ENCODE assay signal across 8 mouse cellular contexts in the genomic region with DNA sequence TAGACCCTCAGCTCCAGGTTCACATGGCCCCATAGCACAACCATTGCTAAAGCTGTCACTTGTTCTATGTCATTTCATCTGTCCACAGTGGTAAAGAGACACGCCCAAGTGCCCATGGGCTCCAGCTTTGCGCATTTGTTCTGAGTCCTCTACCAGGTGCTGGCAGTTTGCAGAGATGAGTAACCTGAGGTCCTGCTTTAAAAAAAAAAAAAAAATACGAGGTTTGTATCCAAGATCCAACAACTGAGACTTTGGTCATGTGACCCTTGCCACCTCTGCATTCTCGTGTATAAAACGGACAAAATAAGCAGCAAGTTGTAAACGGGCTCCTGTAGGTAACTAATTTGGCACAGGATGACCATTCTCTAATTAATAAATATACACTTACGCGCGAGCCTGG.
A peak's percentile ranks its signal among the peaks of the same experiment; 100 is the strongest.
DNase-seq lines count a peak whose midpoint lies in the region; ATAC-seq and TF ChIP-seq lines count a peak whose summit lies in the region.

No protein-coding gene starts in this region.

- H3K4me2 ChIP-seq in heart, embryonic 15.5 days = peak overlapping the region; percentile 68
- peak overlapping the region; percentile 65 for H3K4me2 ChIP-seq in hindbrain, postnatal 0 days (ENCODE audit: low read depth, low read length)
- H3K4me2 ChIP-seq in midbrain, embryonic 12.5 days (replicated peaks) = peak overlapping the region; percentile 79

- H3K27ac ChIP-seq in heart, embryonic 15.5 days = peak overlapping the region; percentile 85
- H3K27ac ChIP-seq in hindbrain, postnatal 0 days = no peak overlapping the region
- H3K27ac ChIP-seq in midbrain, embryonic 12.5 days (replicated peaks) = no peak overlapping the region

- intact Hi-C loops in gastrocnemius, postnatal 14 days (cut with DNase I; ENCODE audit: low total_unique reads) = loop anchor here (5.0 kb wide), 1 partner anchor 115 kb away; no protein-coding TSS in a partner anchor

- ATAC-seq in heart, embryonic 15.5 days (replicated peaks; ENCODE audit: insufficient number of reproducible peaks, insufficient read depth, low FRiP score, low read depth) = no peak
- ATAC-seq in hindbrain, postnatal 0 days = no peak
- no peak for ATAC-seq in midbrain, embryonic 12.5 days (ENCODE audit: low FRiP score, low read depth)

- WGBS in heart, embryonic 15.5 days = 40% methylated on average over 9 of the region's 9 CpGs
- WGBS in hindbrain, postnatal 0 days = 41% methylated on average over 9 of the region's 9 CpGs
- WGBS in midbrain, embryonic 12.5 days = 54% methylated on average over 9 of the region's 9 CpGs

- no peak for DNase-seq in heart, adult 11 months
- peak; percentile 55 for DNase-seq in MN1 (ENCODE audit: low spot score)
- no peak for DNase-seq in hindbrain, postnatal 0 days (ENCODE audit: low spot score)
- no peak for DNase-seq in gastrocnemius, postnatal 14 days
- no peak for DNase-seq in urinary bladder, adult 18-20 months (ENCODE audit: low spot score in 2 of 2)
- DNase-seq in retina, embryonic 14.5 days (ENCODE audit: low spot score) = no peak

- H3K9ac ChIP-seq in heart, embryonic 15.5 days = 0 out of 2 replicates have a peak overlapping the region, but pooled peaks have one; percentile 39
- H3K9ac ChIP-seq in hindbrain, postnatal 0 days (replicated peaks; ENCODE audit: low read length) = no peak overlapping the region
- H3K9ac ChIP-seq in midbrain, embryonic 12.5 days (replicated peaks) = no peak overlapping the region

- peaks cover 70% of the 10 kb centered on the region for H3K4me1 ChIP-seq in heart, embryonic 15.5 days (replicated peaks)
- 0 out of 2 replicates have a peak, but pooled peaks cover 4% of the 10 kb centered on the region for H3K4me1 ChIP-seq in hindbrain, postnatal 0 days (ENCODE audit: insufficient read depth, low read length)
- H3K4me1 ChIP-seq in midbrain, embryonic 12.5 days = peaks cover 19% of the 10 kb centered on the region

- 0 out of 2 replicates have a peak, but pooled peaks cover 10% of the 10 kb centered on the region for H3K27me3 ChIP-seq in heart, embryonic 15.5 days
- no peaks in the 10 kb centered on the region; the same call in 1 of the 2 replicates for H3K27me3 ChIP-seq in hindbrain, postnatal 0 days (ENCODE audit: insufficient read depth, low read length)
- peaks cover 95% of the 10 kb centered on the region for H3K27me3 ChIP-seq in midbrain, embryonic 12.5 days

- no peaks in the 10 kb centered on the region for H3K36me3 ChIP-seq in heart, embryonic 15.5 days
- H3K36me3 ChIP-seq in hindbrain, postnatal 0 days (ENCODE audit: insufficient read depth, low read length) = no peaks in the 10 kb centered on the region
- H3K36me3 ChIP-seq in midbrain, embryonic 12.5 days = no peaks in the 10 kb centered on the region

- no peaks in the 10 kb centered on the region for H3K9me3 ChIP-seq in heart, embryonic 15.5 days (replicated peaks)
- no peaks in the 10 kb centered on the region for H3K9me3 ChIP-seq in hindbrain, postnatal 0 days (ENCODE audit: low read length)
- H3K9me3 ChIP-seq in midbrain, embryonic 12.5 days = no peaks in the 10 kb centered on the region

- no peak for TF ChIP-seq CTCF in hindbrain, postnatal 0 days (IDR thresholded peaks at IDR 0.05; ENCODE audit: low read depth)

- peak overlapping the region; percentile 42 for H3K4me3 ChIP-seq in heart, embryonic 15.5 days
- peak overlapping the region; percentile 34; the same call in 1 of the 2 replicates for H3K4me3 ChIP-seq in hindbrain, postnatal 0 days (ENCODE audit: low read length)
- no peak overlapping the region for H3K4me3 ChIP-seq in midbrain, embryonic 12.5 days
